Mouse (Mus musculus): ENCODE data around the gene Gprasp2. TPM values are rescaled to one million over a fixed set of nuclear protein-coding genes. Genes with fewer than 3 reads are reported as not detected.
A peak's percentile ranks its signal among the peaks of the same experiment; 100 is the strongest.
"Not testable (repeated sequence)": the region's sequence is repeated elsewhere in the genome, so short reads cannot be mapped to it uniquely, and the experiment has no call there.

Gene Gprasp2
- total and polyA plus RNA-seq, 3 experiments: 0.08 to 0.40 TPM; not detected in 1

- H3K4me1 ChIP-seq (ENCODE audit: control insufficient read depth in 1 of 2, insufficient read depth in 2 of 2); dilution Hi-C loops (cut with MboI; ENCODE audit: extremely low pct_ligation_motif_present, extremely low pct_unique_long_range_greater_than_20kb, low sequenced_read_pairs); H3K36me3 ChIP-seq (replicated peaks in 1 of 2; ENCODE audit: control insufficient read depth in 1 of 2, insufficient read depth in 1 of 2, low read length in 1 of 2); H3K4me2 ChIP-seq (ENCODE audit: insufficient read depth, low read depth, poor library complexity, severe bottlenecking); H3K27ac ChIP-seq (ENCODE audit: insufficient read depth, low read depth); H3K79me2 ChIP-seq (replicated peaks; ENCODE audit: control insufficient read depth, extremely low read depth, insufficient read depth, poor library complexity, severe bottlenecking); in situ Hi-C loops (cut with MboI; ENCODE audit: low pct_ligation_motif_present, low pct_unique_long_range_greater_than_20kb, low sequenced_read_pairs); H3K9me3 ChIP-seq (replicated peaks; ENCODE audit: low read length); H3K9ac ChIP-seq (ENCODE audit: insufficient read depth, low read depth); H3K4me3 ChIP-seq (replicated peaks in 1 of 3; ENCODE audit: low read depth in 2 of 3, low read length in 2 of 3, poor library complexity in 1 of 3); H3K27me3 ChIP-seq (replicated peaks): not testable (repeated sequence)
- peak; percentile 17; the same call in 1 of the 2 replicates for TF ChIP-seq CHD2 (IDR thresholded peaks at IDR 0.05; ENCODE audit: low read length)
- peak; percentile 11 to 49; a peak in 2 of 4 replicates for TF ChIP-seq CTCF (conservative IDR thresholded peaks at IDR 0.05 in 1 of 2, IDR thresholded peaks at IDR 0.05 in 1 of 2; ENCODE audit: low read depth in 2 of 2, low read length in 2 of 2)
- 0 out of 2 replicates have a peak, but pooled peaks have one; percentile 13 for TF ChIP-seq SMC3 (IDR thresholded peaks at IDR 0.05; ENCODE audit: low read depth, low read length)
- TF ChIP-seq RAD21 (IDR thresholded peaks at IDR 0.05; ENCODE audit: low read depth, low read length): peak; percentile 29
- DNase-seq (ENCODE audit: extremely low read depth): peak; percentile 43
Measured at GRCm38 (mm10) chrX:135839397-135840391, 860 bp downstream of the Gprasp2 start.

GRCm38 (mm10) chrX:135866806-135867205 lies 28.0 kb downstream of the Gprasp2 start:
- H3K27ac ChIP-seq (ENCODE audit: insufficient read depth, low read depth); dilution Hi-C loops (cut with MboI; ENCODE audit: extremely low pct_ligation_motif_present, extremely low pct_unique_long_range_greater_than_20kb, low sequenced_read_pairs); in situ Hi-C loops (cut with MboI; ENCODE audit: low pct_ligation_motif_present, low pct_unique_long_range_greater_than_20kb, low sequenced_read_pairs): not testable (repeated sequence)

GRCm38 (mm10) chrX:135876679-135877078 lies 37.8 kb downstream of the Gprasp2 start:
- no peak overlapping the region for H3K4me3 ChIP-seq (replicated peaks in 1 of 3; ENCODE audit: low read depth in 2 of 3, low read length in 2 of 3, poor library complexity in 1 of 3)
- DNase-seq (ENCODE audit: extremely low read depth): no peak

More at GRCm38 (mm10) chrX:135866806-135867205, 28.0 kb downstream of the Gprasp2 start:
- not testable (repeated sequence) for H3K4me2 ChIP-seq (ENCODE audit: insufficient read depth, low read depth, poor library complexity, severe bottlenecking); H3K4me1 ChIP-seq (ENCODE audit: control insufficient read depth in 1 of 2, insufficient read depth in 2 of 2); H3K9ac ChIP-seq (ENCODE audit: insufficient read depth, low read depth); H3K4me3 ChIP-seq (replicated peaks in 1 of 3; ENCODE audit: low read depth in 2 of 3, low read length in 2 of 3, poor library complexity in 1 of 3); H3K79me2 ChIP-seq (replicated peaks; ENCODE audit: control insufficient read depth, extremely low read depth, insufficient read depth, poor library complexity, severe bottlenecking); H3K27me3 ChIP-seq (replicated peaks); H3K36me3 ChIP-seq (replicated peaks in 1 of 2; ENCODE audit: control insufficient read depth in 1 of 2, insufficient read depth in 1 of 2, low read length in 1 of 2); DNase-seq (ENCODE audit: extremely low read depth); H3K9me3 ChIP-seq (replicated peaks; ENCODE audit: low read length)

More at GRCm38 (mm10) chrX:135876679-135877078, 37.8 kb downstream of the Gprasp2 start:
- H3K79me2 ChIP-seq (replicated peaks; ENCODE audit: control insufficient read depth, extremely low read depth, insufficient read depth, poor library complexity, severe bottlenecking): no peaks in the 10 kb centered on the region
- H3K27ac ChIP-seq (ENCODE audit: insufficient read depth, low read depth): no peak overlapping the region
- no peak overlapping the region for H3K4me2 ChIP-seq (ENCODE audit: insufficient read depth, low read depth, poor library complexity, severe bottlenecking)
- no peaks in the 10 kb centered on the region for H3K27me3 ChIP-seq (replicated peaks)
- H3K36me3 ChIP-seq (replicated peaks in 1 of 2; ENCODE audit: control insufficient read depth in 1 of 2, insufficient read depth in 1 of 2, low read length in 1 of 2): no peaks in the 10 kb centered on the region
- no peaks in the 10 kb centered on the region for H3K9me3 ChIP-seq (replicated peaks; ENCODE audit: low read length)
- dilution Hi-C loops (cut with MboI; ENCODE audit: extremely low pct_ligation_motif_present, extremely low pct_unique_long_range_greater_than_20kb, low sequenced_read_pairs): no loop called here
- TF ChIP-seq USF1 (IDR thresholded peaks at IDR 0.05; ENCODE audit: low read depth, low read length) (no peak), CHD1 (IDR thresholded peaks at IDR 0.05; ENCODE audit: low read depth, low read length) (no peak), RAD21 (IDR thresholded peaks at IDR 0.05; ENCODE audit: low read depth, low read length) (no peak), MAX (IDR thresholded peaks at IDR 0.05; ENCODE audit: low read length) (no peak)
- in situ Hi-C loops (cut with MboI; ENCODE audit: low pct_ligation_motif_present, low pct_unique_long_range_greater_than_20kb, low sequenced_read_pairs): no loop called here
- H3K4me1 ChIP-seq (ENCODE audit: control insufficient read depth in 1 of 2, insufficient read depth in 2 of 2): no peaks in the 10 kb centered on the region
- H3K9ac ChIP-seq (ENCODE audit: insufficient read depth, low read depth): no peak overlapping the region
